Mouse (Mus musculus) embryonic stem cell, embryonic (primary cell): ENCODE measurements at regions not wholly inside any gene's neighbourhood (a gene's known extent, or its start where the extent isn't known, plus 50 kb on each side); places are given as distances from the start of the nearest gene placed in this dataset.

Experiments
- CTCF ChIA-PET, 4 experiments: fragments of 300-600 bp in 2 of 4; fragments of 350-600 bp in 2 of 4; sonication (Branson Sonifier 250); formaldehyde crosslinking; loops; one replicate each; lab custom pipeline; 2022; ENCODE audit warnings: inconsistent platforms in 2 of 4; lab: Charles Lee
- POLR2A ChIA-PET, 4 experiments: fragments of 300-600 bp in 2 of 4; fragments of 350-600 bp in 2 of 4; sonication (Branson Sonifier 250); formaldehyde crosslinking; loops; one replicate each; lab custom pipeline; 2022; ENCODE audit warnings: antibody characterized with exemption in 4 of 4, inconsistent platforms in 1 of 4; lab: Charles Lee

DNA sequence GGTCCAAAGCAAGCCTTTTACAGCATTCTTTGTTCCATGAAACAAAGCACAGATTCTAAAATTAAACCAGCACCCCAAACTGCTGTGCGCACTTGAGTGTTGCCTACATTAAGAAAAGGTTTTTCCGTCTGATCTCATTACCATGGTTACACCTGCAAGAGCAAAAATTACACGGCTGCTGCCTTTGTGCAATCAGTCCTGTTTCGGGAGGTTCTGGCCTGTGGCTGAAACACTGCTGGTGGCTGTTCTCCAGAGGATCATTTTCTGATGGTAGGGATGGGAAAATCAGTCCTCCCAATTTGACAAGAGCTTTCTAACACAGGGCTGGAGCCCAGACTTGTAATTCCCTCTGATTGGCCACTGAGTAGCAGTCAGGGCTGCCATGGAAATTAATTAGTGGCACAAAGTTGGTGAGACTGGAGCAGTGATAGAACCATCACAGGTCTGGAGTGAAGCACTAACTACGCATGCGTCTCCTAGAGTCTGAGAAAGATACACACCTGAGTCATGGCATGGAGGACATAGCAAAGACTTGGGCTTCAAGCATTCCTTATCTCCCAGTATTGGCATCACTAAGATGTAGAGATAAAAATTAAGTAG lies 114.8 kb upstream of the Fam49a start:
- ChIA-PET POLR2A (no interaction called here), CTCF (interaction anchor here in 1 of 4 experiments (1.6 kb wide), 1 partner anchor 796 kb away, joined by 4 read pairs; no protein-coding TSS in a partner anchor)

DNA sequence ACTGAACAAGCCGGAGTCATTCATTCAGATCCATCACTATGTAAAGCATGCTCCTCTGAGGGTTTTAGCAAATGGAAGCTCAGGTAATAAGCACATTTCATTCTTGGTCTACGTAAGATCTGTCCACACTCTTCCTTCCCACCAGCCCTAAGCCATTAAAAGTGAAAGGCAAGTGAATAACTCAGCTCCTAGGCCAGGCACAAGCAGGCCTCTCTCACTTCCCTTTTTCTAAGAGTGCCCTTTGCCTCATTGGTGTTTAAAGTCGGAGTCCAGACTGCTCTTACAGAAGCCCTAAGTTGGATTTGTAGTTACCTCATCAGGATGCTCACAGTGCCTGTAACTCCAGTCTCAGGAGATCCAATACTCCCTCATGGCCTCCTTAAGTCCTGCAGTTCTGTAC lies 114.1 kb upstream of the Fam49a start:
- ChIA-PET CTCF (no interaction called here), POLR2A (no interaction called here)

DNA sequence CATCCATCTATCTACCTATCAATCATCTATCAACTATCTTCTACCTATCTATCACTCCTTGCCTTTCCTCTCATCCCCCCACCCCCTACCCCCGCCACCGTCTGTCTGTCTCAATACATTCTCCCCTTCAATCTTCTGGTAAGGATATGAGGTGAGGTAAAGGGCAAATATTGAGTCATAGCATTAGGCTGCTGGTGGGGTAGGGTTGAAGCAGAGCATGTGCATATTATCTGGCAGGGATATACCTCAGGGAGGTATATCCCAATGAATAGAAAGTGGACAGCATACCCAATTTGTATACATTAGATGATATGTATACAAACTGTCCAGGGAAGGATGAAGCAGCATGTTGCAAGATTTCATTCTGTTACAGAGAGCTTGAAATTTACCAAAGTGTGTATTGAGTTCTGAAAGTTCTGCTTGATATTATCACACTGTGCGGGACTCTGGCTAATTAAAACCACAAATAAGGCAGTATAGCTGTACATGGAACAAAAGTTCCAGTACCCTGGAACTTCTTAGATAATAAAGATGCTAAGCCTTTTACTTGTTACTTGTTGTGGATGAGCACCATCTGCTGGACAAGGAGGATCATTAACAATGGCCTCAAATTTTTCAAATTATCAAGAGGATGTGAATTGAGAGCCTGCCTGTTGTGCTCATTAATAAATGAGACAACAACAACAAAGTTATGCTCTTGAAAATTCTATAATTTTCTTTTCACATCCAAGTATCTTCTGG lies 113.1 kb upstream of the Fam49a start:
- CTCF ChIA-PET: interaction anchor here in 1 of 4 experiments (0.7 kb wide), 1 partner anchor 798 kb away, joined by 3 read pairs; no protein-coding TSS in a partner anchor
- POLR2A ChIA-PET: no interaction called here

DNA sequence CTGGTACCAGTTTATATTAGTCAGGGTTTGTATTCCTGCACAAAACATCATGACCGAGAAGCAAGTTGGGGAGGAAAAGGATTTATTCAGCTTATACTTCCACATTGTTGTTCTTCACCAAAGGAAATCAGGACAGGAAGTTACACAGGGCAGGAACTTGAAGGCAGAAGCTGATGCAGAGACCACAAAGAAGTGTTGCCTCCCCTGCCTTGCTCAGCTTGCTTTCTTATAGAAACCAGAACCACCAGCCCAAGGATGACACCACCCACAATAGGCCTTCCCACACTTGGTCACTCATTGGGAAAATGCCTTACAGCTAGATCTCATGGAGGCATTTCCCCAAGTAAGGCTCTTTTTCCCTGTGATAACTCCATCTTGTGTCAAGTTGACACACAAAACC lies 97.5 kb upstream of the Fam49a start:
- ChIA-PET POLR2A (interaction anchor here in 1 of 4 experiments (1.3 kb wide), 1 partner anchor 13 kb away, joined by 3 read pairs; no protein-coding TSS in a partner anchor), CTCF (interaction anchor here in 2 of 4 experiments (0.6 to 1.6 kb wide), 2 partner anchors 12 to 114 kb away, joined by 4 to 5 read pairs; no protein-coding TSS in a partner anchor)

DNA sequence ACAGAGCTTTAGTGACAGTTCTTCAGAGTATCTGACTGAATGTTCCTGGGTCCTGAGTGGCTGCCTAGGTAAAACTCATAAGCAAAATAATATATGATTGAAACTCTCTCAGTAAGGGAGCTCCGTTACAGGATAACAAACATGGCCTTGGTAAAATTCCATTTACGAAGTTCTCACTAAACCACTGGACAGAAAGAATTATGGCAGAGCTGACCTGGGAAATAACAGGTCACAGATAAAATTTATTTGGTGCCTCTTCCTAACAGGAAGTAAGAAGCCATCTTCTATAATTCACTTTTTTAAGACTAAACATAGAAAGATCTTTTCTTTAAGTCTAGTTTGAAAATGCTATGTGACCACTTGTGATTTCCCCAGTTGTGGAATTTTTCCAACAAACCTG lies 91.4 kb upstream of the Fam49a start:
- CTCF ChIA-PET: no interaction called here
- POLR2A ChIA-PET: interaction anchor here in 1 of 4 experiments (1.2 kb wide), 1 partner anchor 92 kb away, joined by 3 read pairs; no protein-coding TSS in a partner anchor

DNA sequence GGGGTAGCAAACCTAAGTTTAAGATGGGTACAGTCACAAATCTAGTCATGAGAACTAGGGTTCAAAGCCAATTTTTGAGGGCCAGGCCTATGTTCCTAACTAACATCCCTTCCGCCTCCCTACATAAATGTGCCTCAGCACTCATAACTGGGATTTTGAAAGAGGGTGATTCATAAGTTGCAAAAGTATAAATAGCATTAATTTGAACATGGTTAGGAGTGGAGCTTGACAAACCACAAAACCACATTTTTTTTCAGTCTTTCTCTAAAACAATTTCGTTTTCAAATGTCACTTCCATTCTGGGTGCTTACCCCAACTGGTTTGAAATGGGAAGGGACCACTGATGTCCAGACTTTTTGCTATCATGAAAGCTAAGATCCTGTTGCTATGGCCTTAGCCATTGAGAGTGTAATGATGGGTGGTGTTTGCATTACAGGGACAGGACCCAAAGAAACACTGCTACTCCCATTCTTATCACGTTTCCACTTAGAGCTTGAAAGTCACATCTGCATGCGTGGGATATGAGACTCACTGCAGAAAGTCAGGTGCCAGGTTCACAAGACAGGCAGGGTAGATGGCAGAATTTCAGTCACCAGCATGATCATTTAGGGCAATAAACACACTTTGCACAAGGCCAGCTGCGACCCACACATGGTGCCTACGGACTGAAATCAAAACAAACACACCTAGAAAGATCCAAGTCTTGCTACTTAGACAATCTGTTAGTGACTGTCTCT lies 89.7 kb upstream of the Fam49a start:
- CTCF ChIA-PET: interaction anchor here in 2 of 4 experiments (1.3 to 7.1 kb wide), 2 partner anchors 143 to 146 kb away, joined by 3 to 126 read pairs; no protein-coding TSS in a partner anchor

DNA sequence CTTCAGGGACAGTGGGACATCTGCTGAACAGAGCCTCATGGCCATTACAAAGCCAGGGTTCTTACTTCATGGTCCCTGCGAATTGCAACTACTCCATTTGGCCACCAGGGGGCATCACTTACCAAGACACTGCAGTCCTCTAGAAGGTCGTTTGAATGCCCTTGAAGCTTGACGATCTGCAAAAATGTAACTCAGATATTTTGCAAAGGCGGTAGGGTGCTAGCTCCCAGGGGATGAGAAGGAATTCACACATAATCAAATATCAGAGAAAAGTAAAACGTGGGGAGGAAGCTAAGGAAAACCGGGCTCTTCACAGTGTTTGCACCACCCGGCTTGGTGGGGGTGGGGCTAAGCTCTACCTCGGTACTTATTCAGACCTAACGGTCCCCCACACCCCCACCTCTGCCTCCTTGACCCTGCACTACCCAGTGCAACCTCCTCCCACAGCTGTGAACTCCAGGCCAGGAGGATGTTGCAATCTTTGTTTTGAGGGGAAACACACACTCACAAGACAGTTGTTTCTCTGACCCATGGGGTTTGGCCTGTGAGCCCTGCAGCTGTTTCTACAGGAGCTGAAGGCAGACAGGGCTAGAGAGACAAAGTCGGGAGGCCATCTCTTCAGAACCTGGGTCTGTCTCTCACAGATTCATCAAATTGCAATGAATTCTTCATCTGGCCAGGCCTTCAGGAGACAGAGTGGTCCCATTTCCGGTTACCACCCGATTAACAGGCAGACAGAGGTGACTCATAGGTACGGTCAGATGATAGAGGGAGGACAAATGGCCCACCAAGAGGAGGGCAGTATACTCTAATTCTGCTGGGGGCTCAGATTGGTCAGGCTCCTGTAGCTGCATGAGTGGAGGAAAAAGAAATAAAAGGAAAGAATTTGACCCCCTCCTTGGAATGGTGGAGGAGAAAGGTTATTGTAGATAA lies 85.3 kb upstream of the Fam49a start:
- ChIA-PET POLR2A (interaction anchor here (0.5 to 8.8 kb wide), 54 partner anchors 13 to 1110 kb away, joined by 3 to 105 read pairs (median 4); partner anchors contain the start of genes Fam49a (in 3 of the 4) and Mycn (in 1 of the 4)), CTCF (interaction anchor here (0.6 to 7.1 kb wide), 37 partner anchors 12 to 729 kb away, joined by 3 to 126 read pairs (median 4); partner anchors contain the start of gene Fam49a (in 1 of the 4))

More for the DNA sequence above, 89.7 kb upstream of the Fam49a start:
- POLR2A ChIA-PET: no interaction called here

DNA sequence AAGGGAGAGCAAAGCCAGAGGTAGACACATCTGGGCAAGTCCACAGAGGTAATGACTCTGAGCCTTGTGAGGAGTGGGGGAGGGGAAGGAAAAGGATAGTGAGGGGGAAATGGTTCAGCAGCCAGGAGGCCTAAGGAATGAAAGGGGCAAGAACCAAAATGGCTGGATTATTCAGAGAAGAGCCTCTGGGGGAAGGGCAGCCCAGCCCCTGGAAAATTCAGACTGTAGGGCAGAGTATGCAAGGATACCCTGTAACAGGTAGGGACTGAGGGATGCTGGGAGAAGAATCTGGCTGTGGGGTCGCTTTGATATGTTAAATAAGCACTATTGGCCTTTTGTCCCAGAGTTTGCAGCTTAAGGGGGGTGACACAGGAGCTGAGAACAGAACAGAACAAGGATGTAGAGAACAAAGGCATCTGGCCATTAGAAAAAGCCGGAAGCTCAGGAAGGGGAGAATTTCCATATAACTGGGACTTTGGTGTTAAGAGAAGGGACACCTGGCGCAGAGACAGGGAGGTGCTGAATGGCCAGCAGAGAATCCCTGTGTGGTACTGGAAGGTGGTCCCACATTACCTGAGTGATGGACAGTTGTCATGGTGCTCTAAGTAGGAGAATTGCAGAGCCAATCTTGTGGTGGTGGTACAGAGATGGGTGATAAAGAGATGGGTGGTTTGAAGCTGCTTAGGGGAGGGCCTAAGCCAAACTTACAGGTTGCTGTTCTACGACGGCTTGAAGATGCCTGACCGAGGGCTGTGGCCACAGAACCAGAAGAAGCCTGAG lies 84.5 kb upstream of the Fam49a start:
- CTCF ChIA-PET: interaction anchor here (0.6 to 7.1 kb wide), 23 partner anchors 13 to 769 kb away, joined by 3 to 126 read pairs (median 4); no protein-coding TSS in a partner anchor
- POLR2A ChIA-PET: interaction anchor here (0.5 to 8.8 kb wide), 42 partner anchors 14 to 1109 kb away, joined by 3 to 105 read pairs (median 5); partner anchors contain the start of genes Fam49a (in 2 of the 4) and Mycn (in 1 of the 4)

DNA sequence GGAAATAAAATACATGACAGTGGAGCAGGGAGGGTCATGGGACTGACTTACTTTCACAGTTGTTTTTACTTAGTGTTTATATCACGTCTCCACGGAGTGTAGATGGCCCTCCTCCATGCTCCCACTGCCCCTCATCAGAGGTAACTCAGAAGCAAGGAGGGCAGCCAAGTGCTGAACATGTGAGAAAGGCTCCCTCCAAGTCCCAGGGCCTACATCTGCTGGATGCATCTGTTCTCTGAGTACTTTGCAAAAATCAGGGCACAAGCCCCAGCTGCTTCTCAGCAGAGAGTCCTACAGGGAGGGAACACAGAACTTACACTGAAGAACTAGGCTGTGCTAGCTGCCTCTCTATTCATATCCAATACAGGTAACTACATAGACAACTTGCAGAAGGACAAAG lies 83.5 kb upstream of the Fam49a start:
- ChIA-PET POLR2A (interaction anchor here in 3 of 4 experiments (0.5 to 8.8 kb wide), 11 partner anchors 23 to 955 kb away, joined by 3 to 105 read pairs (median 7); partner anchors contain the start of gene Mycn (in 1 of the 3)), CTCF (interaction anchor here in 2 of 4 experiments (2.7 to 7.1 kb wide), 2 partner anchors 137 kb away, joined by 96 to 126 read pairs; no protein-coding TSS in a partner anchor)

DNA sequence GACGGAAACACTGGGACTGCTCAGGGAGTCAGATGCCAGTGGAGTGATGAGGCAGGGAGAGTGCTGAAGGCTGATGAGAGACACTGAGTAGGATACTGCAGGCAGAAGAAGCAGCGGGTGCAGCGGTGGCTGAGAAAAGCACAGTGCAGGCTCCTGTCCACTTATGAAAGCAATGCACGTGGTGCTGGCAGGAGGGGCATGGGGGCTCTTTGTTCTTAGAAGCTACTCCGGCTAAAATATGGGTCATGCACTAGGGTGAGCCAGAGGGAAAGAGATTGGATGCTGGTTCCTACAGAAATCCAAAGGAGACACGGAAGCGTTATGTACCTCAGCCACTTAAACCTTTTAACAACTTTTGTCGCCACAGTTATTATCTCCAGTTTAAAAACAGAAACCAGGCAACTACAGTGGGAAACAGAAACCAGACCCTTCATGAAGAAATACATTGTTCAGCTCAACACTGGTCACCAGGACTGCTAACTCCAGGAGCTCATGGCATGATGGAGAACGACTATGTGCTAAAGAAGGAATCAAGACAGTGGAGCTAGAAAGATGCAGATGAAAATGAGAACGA lies 82.6 kb upstream of the Fam49a start:
- ChIA-PET CTCF (interaction anchor here in 2 of 4 experiments (0.6 to 0.7 kb wide), 2 partner anchors 139 to 143 kb away, joined by 3 read pairs; no protein-coding TSS in a partner anchor), POLR2A (interaction anchor here in 2 of 4 experiments (2.5 to 8.8 kb wide), 3 partner anchors 136 to 145 kb away, joined by 8 to 105 read pairs (median 86); no protein-coding TSS in a partner anchor)

DNA sequence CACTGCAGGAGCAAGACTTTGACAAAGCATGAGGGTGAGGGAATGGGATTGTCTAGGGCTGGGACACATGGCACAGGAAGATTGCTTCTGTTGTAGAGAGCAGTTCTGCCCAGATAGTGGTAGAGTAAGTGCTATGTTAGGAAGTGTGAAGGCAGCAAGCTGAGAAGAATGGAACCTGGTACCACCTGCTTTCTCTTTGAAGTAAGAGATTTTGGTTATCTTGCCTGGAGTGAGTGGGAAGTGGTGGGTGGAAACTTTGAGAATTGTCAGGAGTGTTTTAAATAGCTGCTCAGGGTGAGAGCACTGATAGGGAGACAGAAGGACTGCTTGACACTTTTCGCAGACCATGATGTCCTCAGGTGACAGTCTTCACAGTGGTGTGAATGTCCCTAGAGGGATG lies 81.0 kb upstream of the Fam49a start:
- ChIA-PET POLR2A (interaction anchor here in 1 of 4 experiments (0.8 to 8.8 kb wide), 2 partner anchors 85 to 134 kb away, joined by 3 to 86 read pairs; no protein-coding TSS in a partner anchor), CTCF (no interaction called here)

DNA sequence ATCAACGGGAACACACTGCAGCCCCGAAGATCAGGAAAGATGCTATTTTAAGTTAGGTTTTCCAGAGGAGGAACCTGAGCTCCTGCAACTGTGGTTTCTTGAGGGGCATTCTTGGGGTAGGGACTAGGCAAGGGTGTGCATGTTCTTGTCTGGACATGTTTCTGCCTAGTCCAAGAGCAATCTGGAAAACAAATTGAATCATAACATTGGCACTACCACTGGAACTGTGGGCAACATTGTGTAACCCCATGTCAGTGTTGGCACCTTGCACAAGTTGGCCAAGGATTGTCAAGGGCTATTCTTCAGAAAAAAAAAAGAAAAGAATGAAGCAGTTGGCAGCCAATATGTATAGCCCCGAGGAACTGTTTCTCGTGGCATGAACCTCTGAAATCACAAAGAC lies 80.3 kb upstream of the Fam49a start:
- ChIA-PET CTCF (interaction anchor here in 1 of 4 experiments (1.4 kb wide), 1 partner anchor 135 kb away, joined by 3 read pairs; no protein-coding TSS in a partner anchor), POLR2A (interaction anchor here in 1 of 4 experiments (8.8 kb wide), 1 partner anchor 133 kb away, joined by 86 read pairs; no protein-coding TSS in a partner anchor)

DNA sequence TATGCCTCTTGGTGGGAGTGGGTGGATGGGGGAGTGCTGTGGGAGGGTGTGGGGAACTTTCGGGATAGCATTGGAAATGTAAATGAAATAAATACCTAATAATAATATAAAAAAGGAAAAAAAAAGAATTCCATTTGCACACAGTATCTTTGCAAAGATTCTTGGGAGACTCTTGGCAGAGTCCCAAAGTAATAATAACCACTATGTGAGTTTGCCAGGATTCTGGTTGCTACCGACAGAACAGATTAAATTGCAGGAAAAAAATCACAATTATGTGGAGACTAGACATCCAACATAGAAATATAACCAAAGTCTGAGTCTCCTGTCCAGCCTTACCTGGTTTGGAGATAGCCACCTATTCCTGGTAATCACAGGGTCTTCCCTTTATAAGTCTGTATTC lies 75.6 kb upstream of the Fam49a start:
- CTCF ChIA-PET: no interaction called here

DNA sequence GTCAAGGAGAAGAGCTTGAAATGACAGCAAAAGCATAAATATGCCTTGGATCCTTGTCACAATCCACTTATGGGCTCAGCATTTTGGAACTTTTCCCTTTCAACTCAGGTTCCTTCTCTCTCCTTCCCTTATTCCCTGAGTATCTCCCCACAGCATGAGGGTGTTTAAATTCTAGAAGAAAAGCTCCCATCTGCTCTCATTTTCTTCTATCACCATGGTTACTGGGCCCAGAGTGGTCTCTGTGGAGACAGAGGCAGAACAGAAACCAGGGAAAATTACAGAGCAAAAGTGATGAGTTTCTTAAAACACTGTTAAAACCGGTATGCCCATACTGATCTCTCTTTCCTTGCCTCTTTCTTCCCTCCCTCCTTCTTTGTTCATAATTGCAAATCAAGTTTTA lies 66.9 kb upstream of the Fam49a start:
- CTCF ChIA-PET: no interaction called here
- POLR2A ChIA-PET: no interaction called here

More for the DNA sequence above, 75.6 kb upstream of the Fam49a start:
- POLR2A ChIA-PET: no interaction called here

DNA sequence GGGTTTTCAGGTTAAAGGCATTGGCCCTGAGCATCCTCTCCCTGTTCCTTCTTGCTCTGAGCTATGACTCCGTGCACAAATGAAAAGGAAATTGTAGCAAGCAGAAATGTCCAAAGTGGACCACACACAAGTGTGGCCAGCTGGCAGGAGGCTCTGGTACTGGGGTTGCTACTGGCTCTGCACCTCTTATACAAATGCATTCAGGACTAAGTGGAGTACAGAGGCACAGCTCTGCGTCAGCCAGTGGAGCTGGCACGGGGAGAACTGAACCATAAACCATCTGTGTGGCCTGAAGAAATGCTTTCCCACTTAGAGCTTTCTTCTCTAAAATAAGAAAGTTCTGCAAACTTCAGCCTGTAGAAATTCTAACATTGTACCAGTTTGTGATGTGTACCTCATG lies 65.3 kb upstream of the Fam49a start:
- CTCF ChIA-PET: interaction anchor here in 1 of 4 experiments (0.7 kb wide), 1 partner anchor 71 kb away, joined by 3 read pairs; no protein-coding TSS in a partner anchor
- POLR2A ChIA-PET: no interaction called here

DNA sequence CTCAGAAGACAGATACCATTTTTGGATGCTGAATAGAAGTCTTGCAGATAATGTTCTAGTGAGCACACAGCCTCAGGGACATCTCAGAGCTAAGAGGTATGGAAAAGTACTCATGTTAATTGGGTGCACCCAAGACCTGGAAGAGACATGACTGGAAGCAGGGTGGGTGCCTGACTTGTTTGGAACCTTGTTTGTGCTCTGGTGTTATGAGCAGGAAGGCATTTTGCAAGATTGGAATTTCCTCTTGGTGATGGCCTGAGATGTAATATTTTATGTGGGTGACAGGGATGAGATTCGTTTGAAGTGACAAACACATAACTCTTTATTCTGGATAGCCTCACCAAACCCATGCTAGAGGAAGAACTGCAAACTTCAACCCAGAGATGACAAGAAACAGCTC lies 53.7 kb upstream of the Fam49a start:
- ChIA-PET POLR2A (interaction anchor here in 1 of 4 experiments (0.5 kb wide), 1 partner anchor 984 kb away, joined by 4 read pairs; no protein-coding TSS in a partner anchor), CTCF (no interaction called here)
